Mouse (Mus musculus) liver, embryonic 14 days (tissue): Measurements from ENCODE around the gene Gm9780. TPM values are rescaled to one million over a fixed set of nuclear protein-coding genes. Genes with fewer than 3 reads are reported as not detected.

Experiments used
- polyA plus RNA-seq: library from polyadenylated mRNA; depleted of rRNA; stranded (reverse); fragments of >200 nt; gene quantifications from 2 replicates; pipeline ENCODE4 v1.2.3, GENCODE M21; 2012; rRNA removed

Gm9780 gene
- polyA plus RNA-seq: 1.8 and 4.6 TPM in 2 replicates

GRCm38 (mm10) chr14:26042611-26043010 is at the start of gene Gm9780:
Gm9780 (minus strand) TSS chr14:26042711.

GRCm38 (mm10) chr14:26081997-26082396 is 39.5 kb upstream of the Gm9780 start, which contains the start of gene Cphx3:
Cphx3 (plus strand) TSS chr14:26082297.

GRCm38 (mm10) chr14:26081216-26081615 is 38.7 kb upstream of the Gm9780 start, which contains the start of gene Cphx2:
Cphx2 (plus strand) TSS chr14:26081516.

GRCm38 (mm10) chr14:26067325-26067633 is 24.8 kb upstream of the Gm9780 start, which contains the start of gene Tmem254c:
Tmem254c (minus strand) TSS chr14:26067355.

GRCm38 (mm10) chr14:25978371-25979241 is 63.9 kb downstream of the Gm9780 start, which contains the start of gene Duxbl1:
Duxbl1 (plus strand) TSS chr14:25978577.

Other genes starting within 250 kb of the Gm9780 start
- 4.7 and 6.2 TPM in 2 replicates for gene Anxa11, start 200.6 kb downstream of the Gm9780 start, polyA plus RNA-seq
- 0.18 and 0.37 TPM in 2 replicates for gene Plac9a, start 139.6 kb downstream of the Gm9780 start, polyA plus RNA-seq
- 0.96 and 1.3 TPM in 2 replicates for gene Tmem254a, start 115.0 kb downstream of the Gm9780 start, polyA plus RNA-seq
- gene Cphx1, start 104.4 kb downstream of the Gm9780 start, polyA plus RNA-seq: 0.08 TPM in 1 of 2 replicates, not detected in the other
- 0.06 and 0.16 TPM in 2 replicates for gene Duxbl1, start 64.1 kb downstream of the Gm9780 start, polyA plus RNA-seq
- 5.4 and 7.5 TPM in 2 replicates for gene Tmem254c, start 24.6 kb upstream of the Gm9780 start, polyA plus RNA-seq
- not detected in 2 replicates for gene Cphx2, start 38.8 kb upstream of the Gm9780 start, polyA plus RNA-seq
- gene Cphx3, start 39.6 kb upstream of the Gm9780 start, polyA plus RNA-seq: 0.16 and 0.20 TPM in 2 replicates
- gene Duxbl2, start 75.6 kb upstream of the Gm9780 start, polyA plus RNA-seq: 0.05 TPM in 1 of 2 replicates, not detected in the other
- gene Plac9b, start 139.8 kb upstream of the Gm9780 start, polyA plus RNA-seq: 1.2 and 1.3 TPM in 2 replicates
- 6.5 and 8.2 TPM in 2 replicates for gene Tmem254b, start 164.3 kb upstream of the Gm9780 start, polyA plus RNA-seq
- gene Duxbl3, start 215.3 kb upstream of the Gm9780 start, polyA plus RNA-seq: 0.12 TPM in 1 of 2 replicates, not detected in the other